Mouse (Mus musculus): ENCODE data around the gene Cstad. TPM values are rescaled to one million over a fixed set of nuclear protein-coding genes. Genes with fewer than 3 reads are reported as not detected.

The Cstad gene
- polyA plus RNA-seq, 2 experiments = 0.04 to 0.17 TPM

GRCm38 (mm10) chr2:30646833-30647232 lies 52.0 kb downstream of the Cstad start:
- no peak overlapping the region for H3K27ac ChIP-seq
- DNase-seq (ENCODE audit: low read depth in 3 of 3, low spot score in 3 of 3) = no peak
- no peak overlapping the region for H3K9ac ChIP-seq (replicated peaks)
- H3K36me3 ChIP-seq (replicated peaks; ENCODE audit: control insufficient read depth, insufficient read depth, low read depth) = no peaks in the 10 kb centered on the region
- H3K9me3 ChIP-seq (ENCODE audit: control insufficient read depth, low read length) = no peaks in the 10 kb centered on the region
- 53% methylated on average over 5 of the region's 5 CpGs for WGBS (ENCODE audit: insufficient replicate concordance)
- no peak overlapping the region for H3K4me2 ChIP-seq (ENCODE audit: low read depth)
- no peak overlapping the region for H3K4me3 ChIP-seq (ENCODE audit: insufficient read depth in 1 of 2, low read depth in 2 of 2, low read length in 2 of 2)
- H3K4me1 ChIP-seq (replicated peaks; ENCODE audit: control insufficient read depth in 2 of 2, insufficient read depth in 2 of 2, low read length in 1 of 2) = peaks cover 0 to 5% of the 10 kb centered on the region in 2 experiments; a peak in 2 of 4 replicates
- no peaks in the 10 kb centered on the region for H3K27me3 ChIP-seq (ENCODE audit: control insufficient read depth, insufficient read depth, low read length)
- TF ChIP-seq CTCF (IDR thresholded peaks at IDR 0.05; ENCODE audit: low read depth) (no peak), EP300 (IDR thresholded peaks at IDR 0.05; ENCODE audit: low read depth) (no peak)
- ATAC-seq (ENCODE audit: insufficient read depth) = no peak

GRCm38 (mm10) chr2:30647303-30647881 lies 52.6 kb downstream of the Cstad start:
- Histone ChIP-seq H3K9me3 (ENCODE audit: control insufficient read depth, low read length) (no peaks in the 10 kb centered on the region), H3K27ac (no peak overlapping the region), H3K4me2 (ENCODE audit: low read depth) (no peak overlapping the region), H3K9ac (replicated peaks) (no peak overlapping the region), H3K36me3 (replicated peaks; ENCODE audit: control insufficient read depth, insufficient read depth, low read depth) (no peaks in the 10 kb centered on the region), H3K4me1 (replicated peaks; ENCODE audit: control insufficient read depth in 2 of 2, insufficient read depth in 2 of 2, low read length in 1 of 2) (peaks cover 0 to 5% of the 10 kb centered on the region in 2 experiments; a peak in 2 of 4 replicates), H3K4me3 (ENCODE audit: insufficient read depth in 1 of 2, low read depth in 2 of 2, low read length in 2 of 2) (no peak overlapping the region), H3K27me3 (ENCODE audit: control insufficient read depth, insufficient read depth, low read length) (no peaks in the 10 kb centered on the region)
- 32% methylated on average over 11 of the region's 11 CpGs for WGBS (ENCODE audit: insufficient replicate concordance)
- no peak for ATAC-seq (ENCODE audit: insufficient read depth)
- TF ChIP-seq EP300 (IDR thresholded peaks at IDR 0.05; ENCODE audit: low read depth) = no peak
- no peak for TF ChIP-seq CTCF (IDR thresholded peaks at IDR 0.05; ENCODE audit: low read depth)
- no peak for DNase-seq (ENCODE audit: low read depth in 3 of 3, low spot score in 3 of 3)

GRCm38 (mm10) chr2:30647882-30648494 lies 53.1 kb downstream of the Cstad start:
- peaks cover 0 to 5% of the 10 kb centered on the region in 2 experiments; a peak in 2 of 4 replicates for H3K4me1 ChIP-seq (replicated peaks; ENCODE audit: control insufficient read depth in 2 of 2, insufficient read depth in 2 of 2, low read length in 1 of 2)
- 30% methylated on average over 13 of the region's 13 CpGs for WGBS (ENCODE audit: insufficient replicate concordance)
- no peak for ATAC-seq (ENCODE audit: insufficient read depth)
- H3K27me3 ChIP-seq (ENCODE audit: control insufficient read depth, insufficient read depth, low read length) = no peaks in the 10 kb centered on the region
- H3K9ac ChIP-seq (replicated peaks) = no peak overlapping the region
- no peak overlapping the region for H3K4me3 ChIP-seq (ENCODE audit: insufficient read depth in 1 of 2, low read depth in 2 of 2, low read length in 2 of 2)
- H3K9me3 ChIP-seq (ENCODE audit: control insufficient read depth, low read length) = no peaks in the 10 kb centered on the region
- no peak for DNase-seq (ENCODE audit: low read depth in 3 of 3, low spot score in 3 of 3)
- H3K4me2 ChIP-seq (ENCODE audit: low read depth) = no peak overlapping the region
- no peaks in the 10 kb centered on the region for H3K36me3 ChIP-seq (replicated peaks; ENCODE audit: control insufficient read depth, insufficient read depth, low read depth)
- H3K27ac ChIP-seq = no peak overlapping the region
- TF ChIP-seq EP300 (IDR thresholded peaks at IDR 0.05; ENCODE audit: low read depth) (no peak), CTCF (IDR thresholded peaks at IDR 0.05; ENCODE audit: low read depth) (no peak)

- Histone ChIP-seq H3K36me3 (replicated peaks; ENCODE audit: control insufficient read depth, insufficient read depth, low read depth) (no peaks in the 10 kb centered on the region), H3K9me3 (ENCODE audit: control insufficient read depth, low read length) (no peaks in the 10 kb centered on the region), H3K27ac (no peak overlapping the region), H3K4me1 (replicated peaks; ENCODE audit: control insufficient read depth in 2 of 2, insufficient read depth in 2 of 2, low read length in 1 of 2) (peaks cover 0 to 5% of the 10 kb centered on the region in 2 experiments; a peak in 2 of 4 replicates), H3K4me3 (ENCODE audit: insufficient read depth in 1 of 2, low read depth in 2 of 2, low read length in 2 of 2) (no peak overlapping the region), H3K27me3 (ENCODE audit: control insufficient read depth, insufficient read depth, low read length) (no peaks in the 10 kb centered on the region), H3K4me2 (ENCODE audit: low read depth) (no peak overlapping the region), H3K9ac (replicated peaks) (no peak overlapping the region)
- ATAC-seq (ENCODE audit: insufficient read depth) = no peak
- WGBS (ENCODE audit: insufficient replicate concordance) = 60% methylated on average over 9 of the region's 9 CpGs
- no peak for DNase-seq (ENCODE audit: low read depth in 3 of 3, low spot score in 3 of 3)
- TF ChIP-seq CTCF (IDR thresholded peaks at IDR 0.05; ENCODE audit: low read depth) (no peak), EP300 (IDR thresholded peaks at IDR 0.05; ENCODE audit: low read depth) (no peak)
Observed at GRCm38 (mm10) chr2:30650249-30650648, 55.4 kb downstream of the Cstad start.

GRCm38 (mm10) chr2:30651831-30652230 lies 57.0 kb downstream of the Cstad start:
- no peaks in the 10 kb centered on the region for H3K27me3 ChIP-seq (ENCODE audit: control insufficient read depth, insufficient read depth, low read length)
- no peak overlapping the region for H3K27ac ChIP-seq

More at GRCm38 (mm10) chr2:30651831-30652230, 57.0 kb downstream of the Cstad start:
- no peak overlapping the region for H3K4me2 ChIP-seq (ENCODE audit: low read depth)
- no peak overlapping the region for H3K4me3 ChIP-seq (ENCODE audit: insufficient read depth in 1 of 2, low read depth in 2 of 2, low read length in 2 of 2)
- no peaks in the 10 kb centered on the region for H3K9me3 ChIP-seq (ENCODE audit: control insufficient read depth, low read length)
- DNase-seq (ENCODE audit: low read depth in 3 of 3, low spot score in 3 of 3) = no peak
- no peaks in the 10 kb centered on the region for H3K36me3 ChIP-seq (replicated peaks; ENCODE audit: control insufficient read depth, insufficient read depth, low read depth)
- TF ChIP-seq EP300 (IDR thresholded peaks at IDR 0.05; ENCODE audit: low read depth) (no peak), CTCF (IDR thresholded peaks at IDR 0.05; ENCODE audit: low read depth) (no peak)
- WGBS (ENCODE audit: insufficient replicate concordance) = 29% methylated on average over 1 of the region's 1 CpGs
- peaks cover 0 to 5% of the 10 kb centered on the region in 2 experiments; a peak in 2 of 4 replicates for H3K4me1 ChIP-seq (replicated peaks; ENCODE audit: control insufficient read depth in 2 of 2, insufficient read depth in 2 of 2, low read length in 1 of 2)
- H3K9ac ChIP-seq (replicated peaks) = no peak overlapping the region
- ATAC-seq (ENCODE audit: insufficient read depth) = no peak

Measured in liver, embryonic 14.5 days (tissue).